Mouse (Mus musculus): ENCODE measurements around the gene Negr1.

Negr1 gene

GRCm38 (mm10) chr3:156690059-156690605 lies 128.5 kb downstream of the Negr1 start:
- DNase-seq (ENCODE audit: low spot score in 2 of 2) = no peak

GRCm38 (mm10) chr3:156698687-156699086 lies 137.1 kb downstream of the Negr1 start:
- no peak for DNase-seq (ENCODE audit: low spot score in 2 of 2)

- DNase-seq (ENCODE audit: low spot score in 2 of 2) = no peak
Measured at GRCm38 (mm10) chr3:156703241-156703640, 141.6 kb downstream of the Negr1 start.

- no peak for DNase-seq (ENCODE audit: low spot score in 2 of 2)
Measured at GRCm38 (mm10) chr3:156710240-156710639, 148.6 kb downstream of the Negr1 start.

GRCm38 (mm10) chr3:156710693-156711092 lies 149.1 kb downstream of the Negr1 start:
- DNase-seq (ENCODE audit: low spot score in 2 of 2) = no peak

- DNase-seq (ENCODE audit: low spot score in 2 of 2) = no peak
Measured at GRCm38 (mm10) chr3:156736335-156736734, 174.7 kb downstream of the Negr1 start.

GRCm38 (mm10) chr3:156739529-156739928 lies 177.9 kb downstream of the Negr1 start:
- no peak for DNase-seq (ENCODE audit: low spot score in 2 of 2)

GRCm38 (mm10) chr3:156743266-156743665 lies 181.7 kb downstream of the Negr1 start:
- no peak for DNase-seq (ENCODE audit: low spot score in 2 of 2)

- no peak for DNase-seq (ENCODE audit: low spot score in 2 of 2)
Measured at GRCm38 (mm10) chr3:156745218-156745770, 183.7 kb downstream of the Negr1 start.

- DNase-seq (ENCODE audit: low spot score in 2 of 2) = no peak
Measured at GRCm38 (mm10) chr3:156747456-156747855, 185.9 kb downstream of the Negr1 start.

- no peak for DNase-seq (ENCODE audit: low spot score in 2 of 2)
Measured at GRCm38 (mm10) chr3:156753780-156754373, 192.3 kb downstream of the Negr1 start.

GRCm38 (mm10) chr3:156754790-156755530 lies 193.4 kb downstream of the Negr1 start:
- DNase-seq (ENCODE audit: low spot score in 2 of 2) = no peak

GRCm38 (mm10) chr3:156765015-156765414 lies 203.4 kb downstream of the Negr1 start:
- no peak for DNase-seq (ENCODE audit: low spot score in 2 of 2)

GRCm38 (mm10) chr3:156766171-156766845 lies 204.7 kb downstream of the Negr1 start:
- DNase-seq (ENCODE audit: low spot score in 2 of 2) = no peak

GRCm38 (mm10) chr3:156771626-156772025 lies 210.0 kb downstream of the Negr1 start:
- no peak for DNase-seq (ENCODE audit: low spot score in 2 of 2)

- no peak for DNase-seq (ENCODE audit: low spot score in 2 of 2)
Measured at GRCm38 (mm10) chr3:156772057-156772456, 210.5 kb downstream of the Negr1 start.

- DNase-seq (ENCODE audit: low spot score in 2 of 2) = no peak
Measured at GRCm38 (mm10) chr3:156784309-156784852, 222.8 kb downstream of the Negr1 start.

GRCm38 (mm10) chr3:156786355-156786754 lies 224.8 kb downstream of the Negr1 start:
- DNase-seq (ENCODE audit: low spot score in 2 of 2) = no peak

- no peak for DNase-seq (ENCODE audit: low spot score in 2 of 2)
Measured at GRCm38 (mm10) chr3:156791234-156791633, 229.6 kb downstream of the Negr1 start.

- DNase-seq (ENCODE audit: low spot score in 2 of 2) = no peak
Measured at GRCm38 (mm10) chr3:156792743-156793142, 231.1 kb downstream of the Negr1 start.

- no peak for DNase-seq (ENCODE audit: low spot score in 2 of 2)
Measured at GRCm38 (mm10) chr3:156794091-156794490, 232.5 kb downstream of the Negr1 start.

- DNase-seq (ENCODE audit: low spot score in 2 of 2) = no peak
Measured at GRCm38 (mm10) chr3:156794610-156795009, 233.0 kb downstream of the Negr1 start.
